Mouse (Mus musculus) ovary, postnatal 36 days (tissue): ENCODE data around the gene Thra.

ENCODE experiments used
- DNase-seq: peaks from one replicate; pipeline ENCODE4 v3.0.0; 2022; ENCODE audit warnings: low spot score, mixed read lengths

Thra gene

GRCm38 (mm10) chr11:98781851-98782512, 41.5 kb downstream of the Thra start:
- peak; percentile 29 for DNase-seq

GRCm38 (mm10) chr11:98782651-98783235, 42.3 kb downstream of the Thra start:
- peak; percentile 36 for DNase-seq

- DNase-seq: peak; percentile 96
Observed at GRCm38 (mm10) chr11:98783236-98783696, 42.8 kb downstream of the Thra start.

GRCm38 (mm10) chr11:98784139-98784538, 43.7 kb downstream of the Thra start:
- no peak for DNase-seq

- peak; percentile 27 for DNase-seq
Observed at GRCm38 (mm10) chr11:98785214-98785613, 44.8 kb downstream of the Thra start.

GRCm38 (mm10) chr11:98785772-98786281, 45.4 kb downstream of the Thra start:
- DNase-seq: peak; percentile 75

- DNase-seq: peak; percentile 94
Observed at GRCm38 (mm10) chr11:98786359-98787214, 46.1 kb downstream of the Thra start.

GRCm38 (mm10) chr11:98787229-98787628, 46.8 kb downstream of the Thra start:
- DNase-seq: no peak

- DNase-seq: no peak
Observed at GRCm38 (mm10) chr11:98787691-98788090, 47.3 kb downstream of the Thra start.

- no peak for DNase-seq
Observed at GRCm38 (mm10) chr11:98788139-98788538, 47.7 kb downstream of the Thra start.

GRCm38 (mm10) chr11:98788550-98789218, 48.2 kb downstream of the Thra start:
- peak; percentile 84 for DNase-seq

GRCm38 (mm10) chr11:98789219-98789807, 48.9 kb downstream of the Thra start:
- DNase-seq: peak; percentile 47

- DNase-seq: no peak
Observed at GRCm38 (mm10) chr11:98789824-98790223, 49.4 kb downstream of the Thra start.

- no peak for DNase-seq
Observed at GRCm38 (mm10) chr11:98790631-98791205, 50.3 kb downstream of the Thra start.

GRCm38 (mm10) chr11:98791448-98791847, 51.0 kb downstream of the Thra start:
- no peak for DNase-seq

- no peak for DNase-seq
Observed at GRCm38 (mm10) chr11:98792081-98792480, 51.6 kb downstream of the Thra start.

GRCm38 (mm10) chr11:98794469-98795014, 54.1 kb downstream of the Thra start:
- DNase-seq: peak; percentile 83

GRCm38 (mm10) chr11:98795015-98795713, 54.7 kb downstream of the Thra start, which contains the start of gene Msl1:
Msl1 (plus strand) TSS chr11:98795516.
- peak; percentile 93 for DNase-seq

GRCm38 (mm10) chr11:98795714-98796514, 55.5 kb downstream of the Thra start:
- no peak for DNase-seq
